Mouse (Mus musculus) sigmoid colon, adult 10 weeks (tissue): ENCODE data around the gene Gm17535. TPM values are rescaled to one million over a fixed set of nuclear protein-coding genes. Genes with fewer than 3 reads are reported as not detected.

Experiments used
- polyA plus RNA-seq: library from polyadenylated mRNA; stranded (reverse); fragments of 350-450 nt; fragmentation: Illumina TruSeq; extraction: RNeasy Lipid Tissue Mini Kit (QIAGEN cat#74804); gene quantifications from one replicate; pipeline ENCODE4 v1.2.3, GENCODE M21; 2014; ENCODE audit warnings: low read depth, low replicate concordance

Gm17535 gene
- polyA plus RNA-seq = not detected

GRCm38 (mm10) chr9:3034299-3034698 is at the start of gene Gm17535:
Gene Gm17535, plus strand, starts transcription at chr9:3034599.

GRCm38 (mm10) chr9:3000445-3000972 is 33.9 kb upstream of the Gm17535 start, which contains the start of gene Gm10722:
Gene Gm10722, plus strand, starts transcription at chr9:3000922.

GRCm38 (mm10) chr9:3002794-3003396 is 31.5 kb upstream of the Gm17535 start, which contains the start of gene Gm11168:
Gene Gm11168, plus strand, starts transcription at chr9:3003346.

DNA sequence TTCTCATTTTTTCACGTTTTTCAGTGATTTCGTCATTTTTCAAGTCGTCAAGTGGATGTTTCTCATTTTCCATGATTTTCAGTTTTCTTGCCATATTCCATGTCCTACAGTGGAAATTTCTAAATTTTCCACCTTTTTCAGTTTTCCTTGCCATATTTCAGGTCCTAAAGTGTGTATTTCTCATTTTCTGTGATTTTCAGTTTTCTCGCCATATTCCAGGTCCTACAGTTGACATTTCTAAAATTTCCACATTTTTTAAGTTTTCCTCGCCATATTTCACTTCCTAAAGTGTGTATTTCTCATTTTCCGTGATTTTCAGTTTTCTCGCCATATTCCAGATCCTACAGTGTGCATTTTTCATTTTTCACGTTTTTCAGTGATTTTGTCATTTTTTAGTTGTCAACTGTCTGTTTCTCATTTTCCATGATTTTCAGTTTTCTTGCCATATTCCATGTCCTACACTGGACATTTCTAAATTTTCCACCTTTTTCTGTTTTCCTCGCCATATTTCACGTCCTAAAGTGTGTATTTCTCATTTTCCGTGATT is 21.6 kb upstream of the Gm17535 start, which contains the start of gene Gm10721:
Gene Gm10721, plus strand, starts transcription at position 408 of the 547 bp plus-strand sequence.

GRCm38 (mm10) chr9:3015354-3015753 is 19.0 kb upstream of the Gm17535 start, which contains the start of gene Gm10720:
Gene Gm10720, plus strand, starts transcription at chr9:3015654.

DNA sequence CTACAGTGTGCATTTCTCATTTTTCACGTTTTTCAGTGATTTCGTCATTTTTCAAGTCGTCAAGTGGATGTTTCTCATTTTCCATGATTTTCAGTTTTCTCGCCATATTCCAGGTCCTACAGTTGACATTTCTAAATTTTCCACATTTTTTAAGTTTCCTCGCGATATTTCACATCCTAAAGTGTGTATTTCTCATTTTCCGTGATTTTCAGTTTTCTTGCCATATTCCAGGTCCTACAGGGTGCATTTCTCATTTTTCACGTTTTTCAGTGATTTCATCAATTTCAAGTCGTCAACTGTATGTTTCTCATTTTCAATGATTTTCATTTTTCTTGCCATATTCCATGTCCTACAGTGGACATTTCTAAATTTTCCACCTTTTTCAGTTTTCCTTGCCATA is 17.3 kb upstream of the Gm17535 start, which contains the start of gene Gm10719:
Gene Gm10719, plus strand, starts transcription at position 301 of the 400 bp plus-strand sequence.

DNA sequence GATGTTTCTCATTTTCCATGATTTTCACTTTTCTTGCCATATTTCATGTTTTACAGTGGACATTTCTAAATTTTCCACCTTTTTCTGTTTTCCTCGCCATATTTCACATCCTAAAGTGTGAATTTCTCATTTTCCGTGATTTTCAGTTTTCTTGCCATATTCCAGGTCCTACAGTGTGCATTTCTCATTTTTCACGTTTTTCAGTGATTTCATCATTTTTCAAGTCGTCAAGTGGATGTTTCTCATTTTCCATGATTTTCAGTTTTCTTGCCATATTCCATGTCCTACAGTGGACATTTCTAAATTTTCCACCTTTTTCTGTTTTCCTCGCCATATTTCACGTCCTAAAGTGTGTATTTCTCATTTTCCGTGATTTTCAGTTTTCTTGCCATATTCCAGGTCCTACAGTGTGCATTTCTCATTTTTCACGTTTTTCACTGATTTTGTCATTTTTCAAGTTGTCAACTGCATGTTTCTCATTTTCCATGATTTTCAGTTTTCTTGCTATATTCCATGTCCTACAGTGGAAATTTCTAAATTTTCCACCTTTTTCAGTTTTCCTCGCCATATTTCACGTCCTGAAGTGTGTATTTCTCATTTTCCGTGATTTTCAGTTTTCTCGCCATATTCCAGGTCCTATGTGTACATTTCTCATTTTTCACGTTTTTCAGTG is 11.0 kb upstream of the Gm17535 start, which contains the start of gene Gm10718:
Gene Gm10718, plus strand, starts transcription at position 236 of the 673 bp plus-strand sequence.

DNA sequence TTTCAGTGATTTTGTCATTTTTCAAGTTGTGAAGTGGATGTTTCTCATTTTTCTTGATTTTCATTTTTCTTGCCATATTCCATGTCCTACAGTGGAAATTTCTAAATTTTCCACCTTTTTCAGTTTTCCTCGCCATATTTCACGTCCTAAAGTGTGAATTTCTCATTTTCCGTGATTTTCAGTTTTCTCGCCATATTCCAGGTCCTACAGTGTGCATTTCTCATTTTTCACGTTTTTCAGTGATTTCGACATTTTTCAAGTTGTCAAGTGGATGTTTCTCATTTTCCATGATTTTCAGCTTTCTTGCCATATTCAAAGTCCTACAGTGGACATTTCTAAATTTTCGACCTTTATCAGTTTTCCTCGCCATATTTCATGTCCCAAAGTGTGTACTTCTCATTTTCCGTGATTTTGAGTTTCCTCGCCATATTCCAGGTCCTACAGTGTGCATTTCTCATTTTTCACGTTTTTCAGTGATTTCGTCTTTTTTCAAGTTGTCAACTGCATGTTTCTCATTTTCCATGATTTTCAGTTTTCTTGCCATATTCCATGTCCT is 9.4 kb upstream of the Gm17535 start, which contains the start of gene Gm10717:
Gene Gm10717, plus strand, starts transcription at position 506 of the 556 bp plus-strand sequence.

DNA sequence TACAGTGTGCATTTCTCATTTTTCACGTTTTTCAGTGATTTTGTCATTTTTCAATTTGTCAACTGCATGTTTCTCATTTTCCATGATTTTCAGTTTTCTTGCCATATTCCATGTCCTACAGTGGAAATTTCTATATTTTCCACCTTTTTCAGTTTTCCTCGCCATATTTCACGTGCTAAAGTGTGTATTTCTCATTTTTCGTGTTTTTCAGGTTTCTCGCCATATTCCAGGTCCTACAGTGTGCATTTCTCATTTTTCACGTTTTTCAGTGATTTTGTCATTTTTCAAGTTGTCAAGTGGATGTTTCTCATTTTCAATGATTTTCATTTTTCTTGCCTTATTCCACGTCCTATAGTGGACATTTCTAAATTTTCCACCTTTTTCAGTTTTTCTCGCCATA is 2.2 kb downstream of the Gm17535 start, which contains the start of gene Gm10715:
Gene Gm10715, plus strand, starts transcription at position 301 of the 400 bp plus-strand sequence.

Other genes with a start within 250 kb of the Gm17535 start
- not detected for gene Gm10722, start 33.7 kb upstream of the Gm17535 start, polyA plus RNA-seq
- gene Gm11168, start 31.3 kb upstream of the Gm17535 start, polyA plus RNA-seq = not detected
- not detected for gene Gm10721, start 21.5 kb upstream of the Gm17535 start, polyA plus RNA-seq
- gene Gm10720, start 18.9 kb upstream of the Gm17535 start, polyA plus RNA-seq = not detected
- not detected for gene Gm10719, start 17.2 kb upstream of the Gm17535 start, polyA plus RNA-seq
- not detected for gene Gm10718, start 11.1 kb upstream of the Gm17535 start, polyA plus RNA-seq
- not detected for gene Gm10717, start 9.2 kb upstream of the Gm17535 start, polyA plus RNA-seq
- not detected for gene Gm10715, start 2.3 kb downstream of the Gm17535 start, polyA plus RNA-seq